Mouse (Mus musculus) ES-Bruce4 (cell line): ENCODE results near the gene Cdh8.

Experiments used
- CTCF ChIP-seq: IDR thresholded peaks from one replicate; pipeline ENCODE4 v1.8.1; 2011; ENCODE audit warnings: low read depth, low read length
- POLR2A ChIP-seq: IDR thresholded peaks from one replicate; pipeline ENCODE4 v1.8.1; 2011; ENCODE audit warnings: low read length; ENCODE audit not compliant: insufficient read depth

DNA sequence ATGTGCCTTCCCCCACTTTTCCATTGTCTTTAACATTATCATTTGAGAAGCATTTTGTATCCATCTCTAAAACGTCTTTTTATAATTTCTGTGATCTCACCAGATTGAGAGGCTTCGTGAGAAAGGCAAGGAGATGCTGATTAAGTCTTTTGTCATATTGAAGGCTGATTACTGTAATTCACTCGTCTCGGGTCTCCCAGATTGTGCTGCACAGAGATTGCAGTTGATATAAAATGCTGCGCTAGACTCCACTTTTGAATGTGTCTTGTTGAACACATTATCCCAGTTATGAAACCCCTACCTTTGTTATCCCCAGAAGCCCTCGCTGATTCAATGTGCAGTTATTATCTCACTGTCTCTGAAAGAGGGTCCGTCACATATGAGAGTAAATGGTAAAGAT, 211.1 kb downstream of the Cdh8 start:
- TF ChIP-seq POLR2A (no peak), CTCF (no peak)
